Mouse (Mus musculus): ENCODE data around the gene Gm42688.

DNA sequence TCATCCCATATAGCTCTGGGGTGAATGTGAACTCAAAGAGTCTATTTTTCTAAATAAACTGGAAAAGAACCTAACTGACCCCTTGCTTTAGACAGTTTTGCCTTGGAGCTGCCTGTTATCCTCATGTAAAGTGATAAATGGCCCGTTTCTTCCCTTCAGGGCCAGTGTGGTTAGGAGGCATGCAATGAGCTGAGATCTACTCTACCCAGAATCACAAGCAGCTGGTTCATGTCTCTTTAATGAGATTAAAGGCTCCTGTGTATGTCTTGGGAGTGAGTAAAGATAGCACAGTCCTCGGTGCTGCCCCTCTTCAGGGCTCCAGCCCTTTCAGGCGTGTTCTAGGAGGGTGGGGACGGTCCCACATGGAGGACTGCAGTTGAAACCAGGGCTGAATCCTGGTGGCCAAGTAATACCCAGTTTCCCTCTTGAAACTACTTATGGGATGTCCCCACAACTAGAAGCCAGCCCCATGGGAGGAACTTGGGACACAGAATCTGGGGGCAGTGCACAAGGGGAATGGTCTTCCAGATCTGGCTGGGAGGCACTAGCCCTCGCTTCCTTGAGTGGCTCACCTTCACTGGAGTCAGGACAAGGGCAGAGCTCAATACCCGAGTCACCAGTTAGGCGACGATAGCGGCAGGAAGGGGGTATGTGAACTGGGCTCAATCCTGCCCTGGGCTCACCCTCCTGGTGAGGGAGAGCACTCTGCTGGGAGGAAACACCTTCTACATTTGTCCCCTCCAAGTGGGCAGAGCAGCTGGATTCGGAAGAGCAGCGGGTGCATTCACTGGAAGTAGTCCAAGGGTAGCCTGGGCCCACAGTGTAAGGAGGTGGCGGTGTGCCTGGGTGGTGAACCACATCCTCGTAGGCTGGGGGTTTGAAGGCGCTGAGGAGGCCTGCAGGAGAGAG is 17.7 kb downstream of the Gm42688 start:
- no peak for TF ChIP-seq CTCF (conservative IDR thresholded peaks at IDR 0.05 in 1 of 2, IDR thresholded peaks at IDR 0.05 in 1 of 2; ENCODE audit: low read depth in 2 of 2, low read length in 2 of 2)
- TF ChIP-seq RCOR1 (conservative IDR thresholded peaks at IDR 0.05; ENCODE audit: low read depth, low read length), result no peak
